Mouse (Mus musculus): ENCODE results near the gene Ank3.

DNA sequence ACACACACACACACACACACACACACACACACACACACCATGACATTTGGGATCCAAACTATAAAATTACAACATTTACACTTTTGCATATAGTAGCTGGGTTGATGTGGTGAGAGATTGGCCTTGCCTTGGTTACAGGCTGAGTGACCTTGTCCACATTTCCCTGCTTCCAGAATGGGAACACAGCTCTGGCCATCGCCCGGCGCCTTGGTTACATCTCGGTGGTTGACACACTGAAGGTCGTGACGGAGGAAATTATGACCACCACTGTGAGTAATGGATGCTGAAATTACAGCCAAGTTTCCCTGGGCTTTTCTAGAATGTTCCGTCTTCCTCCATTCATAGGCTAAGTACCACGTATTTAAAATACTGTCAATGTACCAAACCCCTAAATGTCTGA, 500.2 kb downstream of the Ank3 start:
- no peak for TF ChIP-seq CTCF (conservative IDR thresholded peaks at IDR 0.05; ENCODE audit: low read length)
- no peak for TF ChIP-seq NANOG (IDR thresholded peaks at IDR 0.05; ENCODE audit: borderline replicate concordance, low read length)
- no peak for TF ChIP-seq POU5F1 (IDR thresholded peaks at IDR 0.05; ENCODE audit: borderline replicate concordance, low read length)

Measured in E14TG2a.4 (cell line).